Mouse (Mus musculus) intestine, embryonic 16.5 days (tissue): Measurements from ENCODE around the gene Spg11. TPM values are rescaled to one million over a fixed set of nuclear protein-coding genes. Genes with fewer than 3 reads are reported as not detected.
A peak's percentile ranks its signal among the peaks of the same experiment; 100 is the strongest.

Experiments
- ATAC-seq: fragments of 200-750 bp; cut with Nextera tagmentation; 2 replicates; pipeline ENCODE4 v1.8.0; 2017; ENCODE audit warnings: moderate TSS enrichment, moderate library complexity
- H3K27ac ChIP-seq: fragments of 300-500 bp; sonication (generic); 2 replicates; pipeline ENCODE4 v1.5.1; 2014; ENCODE audit warnings: mild to moderate bottlenecking, low read length
- H3K27me3 ChIP-seq: fragments of 300-500 bp; sonication (generic); replicated peaks from 2 replicates; pipeline ENCODE4 v1.6.1; 2014; ENCODE audit warnings: low read length, control low read depth, mixed read lengths; ENCODE audit not compliant: control insufficient read depth, insufficient read depth
- H3K36me3 ChIP-seq: fragments of 300-500 bp; sonication (generic); 2 replicates; pipeline ENCODE4 v1.6.1; 2014; ENCODE audit warnings: low read length, control low read depth; ENCODE audit not compliant: control insufficient read depth, insufficient read depth
- H3K4me1 ChIP-seq: fragments of 300-500 bp; sonication (generic); 2 replicates; pipeline ENCODE4 v1.6.1; 2014; ENCODE audit warnings: low read length, control low read depth, mixed read lengths; ENCODE audit not compliant: control insufficient read depth, insufficient read depth
- H3K4me2 ChIP-seq: fragments of 300-500 bp; sonication (generic); 2 replicates; pipeline ENCODE4 v1.6.1; 2014; ENCODE audit warnings: low read depth, low read length, control low read depth
- H3K4me3 ChIP-seq: fragments of 300-500 bp; sonication (generic); 2 replicates; pipeline ENCODE4 v1.5.1; 2014; ENCODE audit warnings: mild to moderate bottlenecking, low read length
- H3K9ac ChIP-seq: fragments of 300-500 bp; sonication (generic); 2 replicates; pipeline ENCODE4 v1.6.1; 2014; ENCODE audit warnings: low read depth, low read length
- H3K9me3 ChIP-seq: fragments of 300-500 bp; sonication (generic); 2 replicates; pipeline ENCODE4 v1.6.1; 2016; ENCODE audit warnings: low read length, control low read depth; ENCODE audit not compliant: control insufficient read depth
- WGBS: fragments of 180-500 bp; shearing (Covaris S2); extraction: QIAGEN DNeasy Blood & Tissue Kit; methylation state at CpG from one replicate; pipeline ENCODE4 v1.1.7; 2014; 5-methylcytosine and 5-hydroxymethylcytosine counted together
- polyA plus RNA-seq: library from polyadenylated mRNA; unstranded; fragments of >200 nt; fragmentation: Nextera tagmentation; extraction: Ambion mirVana; gene quantifications from 2 replicates; pipeline ENCODE4 v1.2.1, GENCODE M21; 2015

Spg11 gene
- polyA plus RNA-seq, 1 experiment from 2014 or later: 7.0 TPM

- 51% methylated on average over 4 of the region's 4 CpGs for WGBS
- Histone ChIP-seq H3K27ac (peak overlapping the region; percentile 30; the same call in 1 of the 2 replicates), H3K4me2 (no peak overlapping the region), H3K4me3 (no peak overlapping the region), H3K9me3 (no peaks in the 10 kb centered on the region), H3K4me1 (peaks cover 8% of the 10 kb centered on the region), H3K36me3 (peaks cover 6% of the 10 kb centered on the region), H3K9ac (no peak overlapping the region), H3K27me3 (no peaks in the 10 kb centered on the region)
- peak; percentile 31; the same call in 1 of the 2 replicates for ATAC-seq
These were observed 31.7 kb downstream of the Spg11 start for GRCm38 (mm10) chr2:122086446-122086845.

- Histone ChIP-seq H3K9ac (no peak overlapping the region), H3K27me3 (no peaks in the 10 kb centered on the region), H3K9me3 (no peaks in the 10 kb centered on the region), H3K27ac (no peak overlapping the region), H3K4me1 (peaks cover 8% of the 10 kb centered on the region), H3K4me3 (no peak overlapping the region), H3K36me3 (peaks cover 6% of the 10 kb centered on the region), H3K4me2 (no peak overlapping the region)
- ATAC-seq: peak; percentile 86
- 24% methylated on average over 7 of the region's 7 CpGs for WGBS
These were observed 36.3 kb downstream of the Spg11 start for GRCm38 (mm10) chr2:122081728-122082456.

GRCm38 (mm10) chr2:122069922-122070321, 48.3 kb downstream of the Spg11 start:
- Histone ChIP-seq H3K9me3 (no peaks in the 10 kb centered on the region), H3K4me3 (no peak overlapping the region), H3K27ac (no peak overlapping the region), H3K4me2 (no peak overlapping the region), H3K36me3 (0 out of 2 replicates have a peak, but pooled peaks cover 3% of the 10 kb centered on the region), H3K27me3 (no peaks in the 10 kb centered on the region), H3K9ac (no peak overlapping the region), H3K4me1 (no peaks in the 10 kb centered on the region; the same call in 1 of the 2 replicates)
- 39% methylated on average over 5 of the region's 5 CpGs for WGBS
- ATAC-seq: no peak

- Histone ChIP-seq H3K27ac (no peak overlapping the region), H3K9me3 (no peaks in the 10 kb centered on the region), H3K36me3 (0 out of 2 replicates have a peak, but pooled peaks cover 3% of the 10 kb centered on the region), H3K4me3 (no peak overlapping the region), H3K9ac (no peak overlapping the region), H3K4me1 (no peaks in the 10 kb centered on the region; the same call in 1 of the 2 replicates), H3K27me3 (no peaks in the 10 kb centered on the region), H3K4me2 (no peak overlapping the region)
- WGBS: 88% methylated on average over 6 of the region's 6 CpGs
- no peak for ATAC-seq
These were observed 48.9 kb downstream of the Spg11 start for GRCm38 (mm10) chr2:122069144-122069912.

- no peak overlapping the region for H3K4me3 ChIP-seq
- peak; percentile 91 for ATAC-seq
- WGBS: 68% methylated on average over 8 of the region's 8 CpGs
- H3K4me2 ChIP-seq: no peak overlapping the region
- H3K4me1 ChIP-seq: no peaks in the 10 kb centered on the region; the same call in 1 of the 2 replicates
- H3K36me3 ChIP-seq: peaks cover 6% of the 10 kb centered on the region; the same call in 1 of the 2 replicates
- H3K9ac ChIP-seq: no peak overlapping the region
- H3K9me3 ChIP-seq: no peaks in the 10 kb centered on the region
- H3K27ac ChIP-seq: no peak overlapping the region
- no peaks in the 10 kb centered on the region for H3K27me3 ChIP-seq
These were observed 51.9 kb downstream of the Spg11 start for GRCm38 (mm10) chr2:122066241-122066640.

DNA sequence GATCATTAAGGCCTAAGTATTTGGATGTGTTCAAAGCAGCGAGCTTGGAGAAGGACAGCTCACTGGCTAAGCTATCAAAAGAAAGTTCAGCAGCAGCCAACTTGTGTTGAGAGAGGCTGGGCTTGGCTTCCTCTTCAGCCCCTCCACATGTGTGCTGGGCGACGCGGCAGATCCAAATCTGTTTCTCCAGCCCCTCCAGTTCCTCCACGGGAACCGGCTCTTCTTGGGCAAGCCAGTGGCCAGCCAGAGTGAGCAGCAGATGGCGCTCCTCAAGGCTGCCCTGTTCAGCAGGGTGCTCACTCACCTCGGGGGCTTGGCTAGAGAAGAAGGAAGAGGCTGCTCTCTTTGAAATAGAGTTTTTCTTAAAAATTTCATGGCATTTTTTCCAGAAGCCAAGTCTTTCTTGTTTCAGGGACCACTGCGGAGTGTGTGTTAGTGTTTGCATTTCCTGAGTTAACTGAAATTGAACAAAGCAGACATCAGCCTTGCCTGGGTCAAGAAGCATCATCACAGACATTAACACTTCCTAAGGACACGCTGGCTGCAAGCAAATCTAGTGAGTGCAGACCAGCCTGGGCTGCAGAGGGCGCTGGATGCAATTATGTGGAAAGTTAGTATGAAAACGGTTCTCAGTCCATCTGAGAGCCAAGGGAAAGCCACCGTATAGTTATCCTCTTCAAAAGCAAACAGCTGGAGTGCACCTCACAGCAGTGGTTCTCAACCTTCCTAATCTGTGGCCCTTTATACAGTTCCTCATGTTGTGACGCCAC, 52.8 kb downstream of the Spg11 start:
- ATAC-seq: 0 out of 2 replicates have a peak, but pooled peaks have one; percentile 15
- H3K36me3 ChIP-seq: peaks cover 8% of the 10 kb centered on the region
- no peak overlapping the region for H3K9ac ChIP-seq
- 57% methylated on average over 14 of the region's 14 CpGs for WGBS
- no peak overlapping the region for H3K27ac ChIP-seq
- no peak overlapping the region for H3K4me3 ChIP-seq
- H3K4me2 ChIP-seq: no peak overlapping the region
- H3K27me3 ChIP-seq: no peaks in the 10 kb centered on the region
- no peaks in the 10 kb centered on the region; the same call in 1 of the 2 replicates for H3K4me1 ChIP-seq
- no peaks in the 10 kb centered on the region for H3K9me3 ChIP-seq

DNA sequence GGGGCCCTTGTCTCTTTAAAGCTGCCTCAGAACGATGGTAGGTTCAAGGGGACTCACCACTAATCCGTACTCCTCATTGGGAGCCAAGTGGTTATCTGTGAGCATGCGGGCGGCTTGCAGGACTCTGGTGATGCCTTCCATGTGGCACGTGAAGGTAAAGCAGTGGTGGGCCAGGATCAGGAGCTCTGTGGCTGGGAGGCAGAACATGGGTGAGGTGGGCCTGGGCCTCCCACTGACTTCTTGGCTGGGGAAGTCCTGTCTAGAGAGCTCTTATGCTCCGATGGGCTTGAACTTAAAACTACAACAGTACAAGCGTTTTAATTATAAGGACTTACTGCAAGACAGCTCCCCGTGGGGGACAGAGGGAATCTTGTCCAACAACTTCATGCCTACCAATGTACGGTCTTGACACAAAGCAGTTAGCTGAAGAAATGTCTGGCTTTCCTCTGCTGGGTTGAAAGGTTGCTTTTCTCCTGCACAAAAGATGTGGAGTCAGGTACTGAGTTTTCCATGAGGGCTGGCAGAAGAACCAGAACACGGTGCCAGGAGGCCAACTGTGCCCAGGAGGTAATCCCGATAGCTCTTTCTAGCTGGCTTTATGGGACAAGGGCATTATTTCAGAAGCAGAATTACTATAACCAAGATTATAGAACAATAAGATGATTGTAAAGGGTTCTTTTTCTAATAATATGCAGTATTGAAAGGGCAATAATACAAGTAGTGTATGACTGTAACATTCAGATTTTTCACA, 58.6 kb downstream of the Spg11 start:
- H3K4me3 ChIP-seq: no peak overlapping the region
- no peak overlapping the region for H3K27ac ChIP-seq
- no peaks in the 10 kb centered on the region for H3K27me3 ChIP-seq
- H3K4me2 ChIP-seq: no peak overlapping the region
- H3K36me3 ChIP-seq: peaks cover 20% of the 10 kb centered on the region
- WGBS: 86% methylated on average over 11 of the region's 11 CpGs
- H3K9ac ChIP-seq: no peak overlapping the region
- no peaks in the 10 kb centered on the region for H3K9me3 ChIP-seq
- ATAC-seq: no peak
- H3K4me1 ChIP-seq: no peaks in the 10 kb centered on the region

DNA sequence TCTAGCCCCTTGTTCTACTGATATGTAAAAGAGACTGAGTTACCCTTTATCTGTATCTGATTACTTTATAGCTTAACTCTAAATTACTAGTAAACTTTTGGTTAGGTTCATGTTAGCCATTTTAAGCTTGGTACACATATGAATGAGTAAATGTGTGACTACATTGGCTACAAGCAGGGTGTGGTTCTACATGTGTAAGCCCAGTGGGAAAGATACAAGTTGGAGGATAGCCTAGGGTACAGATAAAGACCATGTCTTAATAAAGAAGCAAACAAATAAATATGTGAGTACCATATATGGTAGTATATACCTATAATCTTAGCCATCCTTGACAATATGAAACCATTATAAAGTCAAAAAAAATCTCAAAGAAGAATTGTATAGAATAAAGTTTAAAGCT, 74.3 kb downstream of the Spg11 start:
- no peaks in the 10 kb centered on the region for H3K4me1 ChIP-seq
- no peak overlapping the region for H3K4me3 ChIP-seq
- no peaks in the 10 kb centered on the region for H3K27me3 ChIP-seq
- no peak overlapping the region for H3K9ac ChIP-seq
- no peak for ATAC-seq
- H3K4me2 ChIP-seq: no peak overlapping the region
- peaks cover 4% of the 10 kb centered on the region; the same call in 1 of the 2 replicates for H3K36me3 ChIP-seq
- H3K27ac ChIP-seq: no peak overlapping the region
- H3K9me3 ChIP-seq: no peaks in the 10 kb centered on the region
